Mouse (Mus musculus) ES-E14 (cell line): Measurements from ENCODE around the gene Rab28. TPM values are rescaled to one million over a fixed set of nuclear protein-coding genes. Genes with fewer than 3 reads are reported as not detected.

Experiments used
- DNase-seq: peaks from one replicate; pipeline ENCODE4 v3.0.0-alpha.2; 2013; ENCODE audit warnings: low read depth, low spot score
- H3K27ac ChIP-seq: 2 replicates; pipeline ENCODE4 v1.5.1; 2012; ENCODE audit warnings: low read depth, mild to moderate bottlenecking, low read length, moderate library complexity, mixed read lengths; ENCODE audit not compliant: poor library complexity, insufficient read depth, severe bottlenecking
- H3K36me3 ChIP-seq: 2 replicates; pipeline ENCODE4 v1.6.1; 2012; ENCODE audit warnings: mild to moderate bottlenecking, low read length, moderate library complexity, mixed read lengths; ENCODE audit not compliant: control insufficient read depth, poor library complexity, insufficient read depth, severe bottlenecking
- H3K4me1 ChIP-seq, 2 experiments: fragments of 150-350 bp in 1 of 2; sonication (generic) in 1 of 2; 2 replicates each; pipeline ENCODE4 v1.6.1; 2012; ENCODE audit warnings: low read length in 2 of 2, mild to moderate bottlenecking in 1 of 2, mixed read lengths in 1 of 2; ENCODE audit not compliant: control insufficient read depth in 2 of 2, insufficient read depth in 2 of 2, poor library complexity in 1 of 2
- H3K4me3 ChIP-seq, 2 experiments: fragments of 150-350 bp in 1 of 2; sonication (generic) in 1 of 2; 2 replicates each; pipeline ENCODE4 v1.5.1; 2012; ENCODE audit warnings: low read length in 2 of 2, low read depth in 1 of 2, mild to moderate bottlenecking in 1 of 2, mixed read lengths in 1 of 2; ENCODE audit not compliant: insufficient read depth in 1 of 2, poor library complexity in 1 of 2, severe bottlenecking in 1 of 2
- H3K9ac ChIP-seq: 2 replicates; pipeline ENCODE4 v1.6.1; 2012; ENCODE audit warnings: low read depth, mild to moderate bottlenecking, low read length, mixed read lengths; ENCODE audit not compliant: poor library complexity, insufficient read depth, severe bottlenecking
- H3K9me3 ChIP-seq: fragments of 150-350 bp; sonication (generic); 2 replicates; pipeline ENCODE4 v1.6.1; 2012; ENCODE audit warnings: low read depth, mild to moderate bottlenecking, low read length; ENCODE audit not compliant: control insufficient read depth, insufficient read depth
- CHD2 ChIP-seq: IDR thresholded peaks from 2 replicates; pipeline ENCODE4 v1.6.1; 2014; ENCODE audit warnings: mild to moderate bottlenecking, low read depth, low read length, inconsistent platforms
- HCFC1 ChIP-seq: IDR thresholded peaks from 2 replicates; pipeline ENCODE4 v1.6.1; 2012; ENCODE audit warnings: low read length, inconsistent platforms, borderline replicate concordance; ENCODE audit not compliant: insufficient read depth
- MAFK ChIP-seq: IDR thresholded peaks from 2 replicates; pipeline ENCODE4 v1.6.1; 2014; ENCODE audit warnings: mild to moderate bottlenecking, low read depth, low read length, inconsistent platforms; ENCODE audit not compliant: insufficient read depth
- ZC3H11A ChIP-seq: IDR thresholded peaks from 2 replicates; pipeline ENCODE4 v1.6.1; 2012; ENCODE audit warnings: low read depth, mild to moderate bottlenecking, inconsistent platforms, low read length, borderline replicate concordance
- ZNF384 ChIP-seq: IDR thresholded peaks from 2 replicates; pipeline ENCODE4 v1.6.1; 2012; ENCODE audit warnings: low read depth, low read length, inconsistent platforms
- in situ Hi-C, 2 experiments: fragments of 600-800 bp; cut with MboI; formaldehyde crosslinking; loops; one replicate each; pipeline ENCODE4 v1.15.1; 2025; ENCODE audit warnings: low sequenced_read_pairs in 2 of 2, inconsistent platforms in 1 of 2; ENCODE audit not compliant: unreplicated experiment in 2 of 2
- total RNA-seq: library from RNA; depleted of rRNA; stranded (reverse); fragments of 300-350 nt; gene quantifications from 2 replicates; pipeline ENCODE4 v1.2.3, GENCODE M21; 2012

Rab28 gene
- total RNA-seq, 1 experiment = 11.9 TPM

DNA sequence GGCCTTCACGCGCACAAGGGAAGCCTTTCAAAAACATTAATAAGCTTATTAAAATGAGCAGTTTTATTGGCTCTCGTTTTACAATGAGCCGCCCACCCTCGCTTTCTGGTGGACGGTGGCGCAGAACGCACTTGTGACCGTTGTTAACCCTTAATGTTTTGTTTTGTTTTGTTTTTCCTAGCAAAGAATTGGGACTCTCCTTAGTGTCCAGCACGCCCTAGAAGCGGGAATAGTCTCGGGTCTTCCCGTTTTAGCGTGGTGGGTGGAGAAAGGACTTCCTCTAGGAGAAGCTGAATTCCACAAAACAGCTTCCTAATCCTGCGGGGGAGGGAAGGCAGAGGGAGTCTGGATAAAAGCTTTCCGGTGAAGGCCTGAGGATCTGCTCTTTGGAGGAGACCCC is 46.9 kb upstream of the Rab28 start:
- H3K9ac ChIP-seq = no peak overlapping the region
- H3K9me3 ChIP-seq = no peaks in the 10 kb centered on the region
- no peak overlapping the region for H3K27ac ChIP-seq
- no peak overlapping the region for H3K4me3 ChIP-seq
- no peak for TF ChIP-seq ZC3H11A
- TF ChIP-seq MAFK = no peak
- TF ChIP-seq HCFC1 = no peak
- TF ChIP-seq ZNF384 = no peak
- no peak for TF ChIP-seq CHD2
- H3K36me3 ChIP-seq = no peaks in the 10 kb centered on the region
- in situ Hi-C loops = no loop called here
- DNase-seq = no peak
- H3K4me1 ChIP-seq = peaks cover 0 to 4% of the 10 kb centered on the region in 2 experiments; a peak in 1 of 4 replicates

DNA sequence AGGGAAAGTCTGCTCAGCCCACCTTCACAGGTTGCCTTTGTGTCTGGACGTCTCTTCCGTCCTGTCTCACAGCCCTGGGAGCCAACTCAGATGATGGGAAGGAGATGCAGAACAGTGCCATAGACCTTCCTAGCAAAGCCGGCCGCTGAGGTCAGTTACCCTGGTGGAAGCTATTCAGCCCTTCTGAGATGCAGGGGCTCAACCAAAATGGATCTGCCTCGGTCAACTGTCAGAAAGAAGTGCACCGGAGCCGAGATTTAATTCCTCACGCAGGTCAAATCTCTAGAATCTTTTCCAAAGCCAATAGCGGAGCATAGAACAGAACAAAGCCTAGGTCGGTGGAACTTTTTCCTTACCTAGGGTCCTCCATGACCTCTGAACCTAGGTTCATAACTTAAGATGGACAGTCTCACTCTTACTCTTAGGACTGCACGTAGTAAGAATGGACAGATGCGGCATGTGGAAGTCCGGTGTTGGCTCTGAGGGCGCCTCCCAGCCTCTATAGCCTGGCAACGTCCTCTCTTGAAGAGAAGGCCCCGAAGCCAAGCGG is 46.3 kb upstream of the Rab28 start:
- Histone ChIP-seq H3K4me3 (no peak overlapping the region), H3K9me3 (no peaks in the 10 kb centered on the region), H3K36me3 (no peaks in the 10 kb centered on the region), H3K9ac (no peak overlapping the region), H3K4me1 (peaks cover 0 to 4% of the 10 kb centered on the region in 2 experiments; a peak in 1 of 4 replicates), H3K27ac (no peak overlapping the region)
- in situ Hi-C loops = no loop called here
- no peak for TF ChIP-seq ZNF384
- TF ChIP-seq HCFC1 = no peak
- no peak for TF ChIP-seq CHD2
- TF ChIP-seq MAFK = no peak
- no peak for TF ChIP-seq ZC3H11A
- DNase-seq = no peak

DNA sequence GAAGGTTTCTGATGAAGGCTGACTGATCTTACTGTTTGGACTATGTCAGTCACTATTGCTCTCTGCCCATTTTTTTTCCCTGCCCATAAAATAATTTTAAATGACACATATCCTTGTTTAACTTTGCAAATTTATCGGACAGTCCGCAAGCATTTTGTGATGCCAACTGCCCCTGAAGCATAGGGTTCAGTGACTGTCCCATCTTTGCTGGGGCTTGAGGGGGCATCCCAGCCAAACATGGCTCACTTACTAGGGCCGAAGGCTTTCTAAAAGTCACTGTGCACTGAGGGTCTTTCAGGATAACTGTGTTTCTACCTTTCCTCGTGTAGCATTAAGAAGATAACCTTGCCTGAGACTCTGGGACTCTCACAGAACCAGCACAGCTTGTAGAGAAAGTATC is 44.8 kb upstream of the Rab28 start:
- in situ Hi-C loops = no loop called here
- no peak overlapping the region for H3K4me3 ChIP-seq
- DNase-seq = no peak

DNA sequence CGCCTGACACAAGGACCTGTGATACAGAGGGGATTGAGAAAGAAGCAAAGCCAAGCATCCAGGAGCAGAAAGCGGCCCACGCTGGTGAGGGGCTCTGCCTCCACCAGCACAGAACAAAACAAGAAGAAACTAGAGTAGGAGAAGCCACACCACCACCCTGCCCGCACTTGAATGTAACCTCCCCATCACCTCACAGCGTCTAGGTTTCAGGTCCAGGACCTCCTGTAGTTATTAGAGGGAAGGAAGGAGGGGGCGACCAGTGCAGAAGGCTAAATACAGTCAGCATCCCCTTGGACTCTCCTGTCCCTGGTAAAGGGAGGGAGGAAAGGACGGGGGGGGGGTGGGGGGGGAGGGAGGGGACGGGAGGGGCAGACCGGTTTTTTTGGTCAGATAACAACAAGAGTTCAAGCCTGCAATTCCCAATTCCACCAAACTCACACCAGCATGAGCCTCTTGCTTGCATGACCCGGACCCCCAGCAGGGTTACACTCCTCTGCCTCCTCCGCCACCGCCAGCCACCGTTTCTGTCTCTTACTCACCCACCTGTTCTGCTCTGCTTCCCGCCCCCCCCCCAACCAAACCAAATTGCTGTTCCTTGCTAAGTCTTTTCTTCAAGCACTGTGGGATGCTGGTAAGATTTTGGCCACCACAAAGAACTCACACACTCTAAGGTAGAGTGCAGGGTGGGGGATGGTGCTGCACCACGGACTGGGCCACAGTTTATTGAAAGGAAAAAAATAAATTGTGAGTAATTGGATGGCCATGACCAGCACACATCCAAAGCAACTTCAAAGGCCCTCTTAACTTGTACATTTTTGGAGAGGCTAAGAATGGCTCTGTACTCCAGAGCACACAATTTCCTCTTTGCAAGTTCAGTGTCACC is 37.2 kb upstream of the Rab28 start:
- Histone ChIP-seq H3K36me3 (no peaks in the 10 kb centered on the region), H3K4me1 (no peaks in the 10 kb centered on the region; a peak in 1 of 4 replicates), H3K27ac (no peak overlapping the region), H3K9me3 (no peaks in the 10 kb centered on the region), H3K4me3 (peak overlapping the region in 1 of 2 experiments; percentile 26; a peak in 1 of 4 replicates), H3K9ac (no peak overlapping the region)
- in situ Hi-C loops = no loop called here
- TF ChIP-seq ZNF384 = no peak
- no peak for DNase-seq

More for the DNA sequence above, 44.8 kb upstream of the Rab28 start:
- Histone ChIP-seq H3K27ac (no peak overlapping the region), H3K9ac (no peak overlapping the region), H3K36me3 (no peaks in the 10 kb centered on the region), H3K9me3 (no peaks in the 10 kb centered on the region), H3K4me1 (peaks cover 0 to 4% of the 10 kb centered on the region in 2 experiments; a peak in 1 of 4 replicates)
- no peak for TF ChIP-seq HCFC1
- no peak for TF ChIP-seq ZNF384
- no peak for TF ChIP-seq ZC3H11A
- no peak for TF ChIP-seq CHD2
- TF ChIP-seq MAFK = no peak
